Mouse (Mus musculus) liver, embryonic 11.5 days (tissue): Measurements from ENCODE around the gene Dennd1a. TPM values are rescaled to one million over a fixed set of nuclear protein-coding genes. Genes with fewer than 3 reads are reported as not detected.

Experiments
- ATAC-seq: fragments of 200-750 bp; cut with Nextera tagmentation; replicated peaks from 2 replicates; pipeline ENCODE4 v1.8.0; 2017; ENCODE audit warnings: moderate number of reproducible peaks, mild to moderate bottlenecking, moderate TSS enrichment, moderate library complexity; ENCODE audit not compliant: low FRiP score
- DNase-seq: peaks from one replicate; pipeline ENCODE4 v3.0.0-alpha.2; 2017; ENCODE audit warnings: low spot score
- H3K27ac ChIP-seq: fragments of 300-500 bp; sonication (generic); 2 replicates; pipeline ENCODE4 v1.5.1; 2014; ENCODE audit warnings: mild to moderate bottlenecking, low read depth, low read length, control low read depth
- H3K27me3 ChIP-seq: fragments of 300-500 bp; sonication (generic); replicated peaks from 2 replicates; pipeline ENCODE4 v1.6.1; 2014; ENCODE audit warnings: low read length, mixed read lengths; ENCODE audit not compliant: control insufficient read depth, insufficient read depth
- H3K36me3 ChIP-seq: fragments of 300-500 bp; sonication (generic); 2 replicates; pipeline ENCODE4 v1.6.1; 2014; ENCODE audit warnings: mild to moderate bottlenecking, low read length, moderate library complexity, mixed read lengths; ENCODE audit not compliant: control insufficient read depth, insufficient read depth
- H3K4me1 ChIP-seq: fragments of 300-500 bp; sonication (generic); replicated peaks from 2 replicates; pipeline ENCODE4 v1.6.1; 2014; ENCODE audit warnings: low read length, mixed read lengths; ENCODE audit not compliant: control insufficient read depth, insufficient read depth
- H3K4me2 ChIP-seq: fragments of 300-500 bp; sonication (generic); 2 replicates; pipeline ENCODE4 v1.6.1; 2014; ENCODE audit warnings: mild to moderate bottlenecking, control low read depth, moderate library complexity
- H3K4me3 ChIP-seq: fragments of 300-500 bp; sonication (generic); 2 replicates; pipeline ENCODE4 v1.5.1; 2014; ENCODE audit warnings: low read depth, low read length, control low read depth
- H3K9ac ChIP-seq: fragments of 300-500 bp; sonication (generic); 2 replicates; pipeline ENCODE4 v1.6.1; 2014; ENCODE audit warnings: low read depth, low read length, control low read depth
- H3K9me3 ChIP-seq: fragments of 300-500 bp; sonication (generic); 2 replicates; pipeline ENCODE4 v1.6.1; 2016; ENCODE audit warnings: low read length, inconsistent platforms, mixed read lengths; ENCODE audit not compliant: control insufficient read depth
- WGBS: fragments of 180-500 bp; shearing (Covaris S2); extraction: QIAGEN DNeasy Blood & Tissue Kit; methylation state at CpG from one replicate; pipeline ENCODE4 v1.1.7; 2014; 5-methylcytosine and 5-hydroxymethylcytosine counted together
- polyA plus RNA-seq: library from polyadenylated mRNA; unstranded; fragments of >200 nt; fragmentation: Nextera tagmentation; extraction: Ambion mirVana; gene quantifications from 2 replicates; pipeline ENCODE4 v1.2.1, GENCODE M21; 2014

Gene Dennd1a
- polyA plus RNA-seq, 1 experiment from 2014 or later: 10.6 TPM

- 68% methylated on average over 8 of the region's 8 CpGs for WGBS
- Histone ChIP-seq H3K27ac (no peak overlapping the region), H3K4me2 (no peak overlapping the region), H3K36me3 (no peaks in the 10 kb centered on the region), H3K4me3 (no peak overlapping the region), H3K9me3 (no peaks in the 10 kb centered on the region), H3K9ac (no peak overlapping the region), H3K4me1 (peaks cover 9% of the 10 kb centered on the region; the same call in 1 of the 2 replicates), H3K27me3 (no peaks in the 10 kb centered on the region)
- ATAC-seq (no peak), DNase-seq (no peak)
Observed at GRCm38 (mm10) chr2:38144067-38144779, 143.0 kb downstream of the Dennd1a start.

GRCm38 (mm10) chr2:38142905-38143304, 144.3 kb downstream of the Dennd1a start:
- Histone ChIP-seq H3K36me3 (no peaks in the 10 kb centered on the region), H3K4me2 (no peak overlapping the region), H3K4me3 (no peak overlapping the region), H3K9me3 (no peaks in the 10 kb centered on the region), H3K27ac (no peak overlapping the region), H3K27me3 (no peaks in the 10 kb centered on the region), H3K4me1 (peaks cover 9% of the 10 kb centered on the region; the same call in 1 of the 2 replicates), H3K9ac (no peak overlapping the region)
- DNase-seq (no peak), ATAC-seq (no peak)
- 51% methylated on average over 5 of the region's 5 CpGs for WGBS

GRCm38 (mm10) chr2:38142210-38142609, 145.0 kb downstream of the Dennd1a start:
- Histone ChIP-seq H3K4me2 (no peak overlapping the region), H3K9ac (no peak overlapping the region), H3K27ac (no peak overlapping the region), H3K27me3 (no peaks in the 10 kb centered on the region), H3K36me3 (no peaks in the 10 kb centered on the region), H3K9me3 (no peaks in the 10 kb centered on the region), H3K4me1 (peaks cover 9% of the 10 kb centered on the region; the same call in 1 of the 2 replicates), H3K4me3 (no peak overlapping the region)
- DNase-seq (no peak), ATAC-seq (no peak)
- 50% methylated on average over 2 of the region's 2 CpGs for whole genome bisulfite sequencing

GRCm38 (mm10) chr2:38139536-38139935, 147.7 kb downstream of the Dennd1a start:
- H3K9me3 ChIP-seq: no peaks in the 10 kb centered on the region
- WGBS: 65% methylated on average over 3 of the region's 3 CpGs
- peaks cover 8% of the 10 kb centered on the region; the same call in 1 of the 2 replicates for H3K4me1 ChIP-seq
- no peak overlapping the region for H3K4me2 ChIP-seq
- H3K27ac ChIP-seq: no peak overlapping the region
- no peak for ATAC-seq
- H3K4me3 ChIP-seq: no peak overlapping the region
- H3K9ac ChIP-seq: no peak overlapping the region
- no peak for DNase-seq
- H3K36me3 ChIP-seq: no peaks in the 10 kb centered on the region
- no peaks in the 10 kb centered on the region for H3K27me3 ChIP-seq

- H3K9me3 ChIP-seq: no peaks in the 10 kb centered on the region
- H3K36me3 ChIP-seq: no peaks in the 10 kb centered on the region
- H3K4me2 ChIP-seq: no peak overlapping the region
- DNase-seq (no peak), ATAC-seq (no peak)
- H3K9ac ChIP-seq: no peak overlapping the region
- H3K4me3 ChIP-seq: no peak overlapping the region
- no peak overlapping the region for H3K27ac ChIP-seq
- WGBS: 65% methylated on average over 5 of the region's 5 CpGs
- H3K4me1 ChIP-seq: peaks cover 17% of the 10 kb centered on the region
- H3K27me3 ChIP-seq: no peaks in the 10 kb centered on the region
Observed at GRCm38 (mm10) chr2:38137086-38137485, 150.1 kb downstream of the Dennd1a start.

DNA sequence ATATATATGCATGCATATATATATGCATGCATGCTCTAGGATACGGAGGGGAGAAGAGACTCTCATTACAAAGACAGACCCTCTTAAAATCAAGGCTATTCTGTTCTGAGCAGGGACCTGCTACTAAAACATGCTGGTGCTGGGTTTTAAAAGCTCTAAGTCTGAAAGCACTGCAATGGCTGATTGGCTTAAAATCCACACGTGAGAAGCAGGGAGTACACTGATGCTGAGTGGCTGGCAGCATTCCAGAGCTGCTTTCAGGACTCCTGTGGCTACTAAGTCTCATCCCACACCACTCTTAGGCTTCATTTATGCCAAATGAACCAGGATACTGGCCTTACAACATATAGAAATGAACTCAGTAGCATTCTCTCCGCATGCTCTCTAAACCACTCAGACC, 151.8 kb downstream of the Dennd1a start:
- no peak overlapping the region for H3K4me3 ChIP-seq
- peaks cover 31% of the 10 kb centered on the region for H3K4me1 ChIP-seq
- DNase-seq: no peak
- no peak for ATAC-seq
- H3K27ac ChIP-seq: no peak overlapping the region
- no peaks in the 10 kb centered on the region for H3K36me3 ChIP-seq
- H3K4me2 ChIP-seq: no peak overlapping the region
- H3K9ac ChIP-seq: no peak overlapping the region
- H3K9me3 ChIP-seq: no peaks in the 10 kb centered on the region
- no peaks in the 10 kb centered on the region for H3K27me3 ChIP-seq
- WGBS: 76% methylated on average over 3 of the region's 3 CpGs

DNA sequence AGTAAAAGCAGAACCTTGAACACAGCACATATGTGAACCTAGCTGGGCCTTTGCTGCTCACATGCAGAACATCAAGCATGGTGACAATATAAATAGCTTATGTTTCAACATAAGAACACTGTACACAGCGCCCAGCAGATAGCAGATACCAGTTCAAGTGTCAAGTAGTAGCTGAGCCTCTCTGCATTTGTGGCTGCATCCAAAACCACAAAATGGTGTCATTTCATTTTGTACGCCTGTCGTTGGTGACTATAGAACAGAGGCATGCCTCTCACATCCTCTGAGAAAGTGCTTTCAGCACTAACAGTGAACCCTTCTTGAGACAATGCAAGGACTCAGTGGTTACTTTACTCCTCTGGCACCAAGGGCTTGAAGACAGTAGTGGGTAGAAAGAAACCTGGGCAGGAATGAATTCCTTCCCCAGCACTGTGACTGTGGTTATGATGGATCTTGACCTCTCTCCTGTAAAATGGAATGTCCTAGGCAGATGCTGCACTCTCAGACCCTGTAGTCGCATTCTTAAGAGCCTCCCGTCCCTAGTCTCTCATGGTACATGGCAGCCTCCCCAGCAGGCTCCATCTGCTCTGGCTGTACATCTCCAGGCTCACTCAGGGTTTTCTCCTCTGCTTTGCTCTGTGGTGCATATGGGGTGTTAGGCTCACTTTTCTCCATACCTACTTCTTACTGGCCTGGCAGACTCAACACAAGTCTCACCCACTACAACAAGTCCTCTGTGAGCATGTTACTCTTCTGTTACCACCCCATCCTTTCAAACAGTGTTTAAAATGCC, 154.0 kb downstream of the Dennd1a start:
- H3K27ac ChIP-seq: peak overlapping the region; percentile 69
- H3K4me1 ChIP-seq: peaks cover 39% of the 10 kb centered on the region
- no peaks in the 10 kb centered on the region for H3K9me3 ChIP-seq
- no peak overlapping the region for H3K9ac ChIP-seq
- no peaks in the 10 kb centered on the region for H3K36me3 ChIP-seq
- H3K4me3 ChIP-seq: no peak overlapping the region
- 68% methylated on average over 5 of the region's 5 CpGs for WGBS
- H3K27me3 ChIP-seq: no peaks in the 10 kb centered on the region
- no peak overlapping the region for H3K4me2 ChIP-seq
- DNase-seq (no peak), ATAC-seq (no peak)

DNA sequence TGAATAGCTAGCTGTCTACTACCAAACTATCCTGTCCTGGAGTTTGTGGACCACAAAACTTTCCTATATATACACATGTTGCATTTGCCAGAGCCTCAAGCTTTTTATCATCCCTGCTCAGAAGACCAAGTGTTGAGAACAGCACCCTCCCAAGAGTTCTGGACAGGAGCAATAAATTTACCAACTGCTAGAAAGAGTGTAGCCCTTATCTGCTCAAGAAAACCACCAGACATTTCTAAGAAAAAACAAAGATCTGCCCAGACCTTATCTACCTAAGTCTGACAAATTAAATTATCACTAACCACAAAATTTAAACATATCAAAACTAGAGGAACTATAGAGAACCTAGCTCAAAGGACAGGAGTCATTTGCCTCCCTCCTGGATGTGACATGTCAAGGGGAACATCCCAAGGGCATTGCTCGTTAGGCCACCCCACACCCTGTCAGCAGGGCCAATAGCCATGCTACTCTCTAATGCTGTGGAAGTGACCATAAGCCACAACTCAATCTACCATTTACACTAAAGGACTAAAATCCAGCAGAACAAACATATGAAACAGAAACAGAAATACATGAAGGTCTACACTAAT, 154.9 kb downstream of the Dennd1a start:
- Histone ChIP-seq H3K9ac (no peak overlapping the region), H3K36me3 (no peaks in the 10 kb centered on the region), H3K4me2 (peak overlapping the region; percentile 35), H3K27ac (peak overlapping the region; percentile 69), H3K9me3 (no peaks in the 10 kb centered on the region), H3K4me1 (peaks cover 44% of the 10 kb centered on the region), H3K27me3 (no peaks in the 10 kb centered on the region), H3K4me3 (no peak overlapping the region)
- ATAC-seq (peak; percentile 93), DNase-seq (no peak)
- WGBS: 24% methylated on average over 1 of the region's 1 CpGs
